Mouse (Mus musculus): ENCODE results near the gene Fads3. TPM values are rescaled to one million over a fixed set of nuclear protein-coding genes. Genes with fewer than 3 reads are reported as not detected.

The Fads3 gene
- total and polyA plus RNA-seq, 2 experiments from 2014 or later: 23.3 to 106 TPM

DNA sequence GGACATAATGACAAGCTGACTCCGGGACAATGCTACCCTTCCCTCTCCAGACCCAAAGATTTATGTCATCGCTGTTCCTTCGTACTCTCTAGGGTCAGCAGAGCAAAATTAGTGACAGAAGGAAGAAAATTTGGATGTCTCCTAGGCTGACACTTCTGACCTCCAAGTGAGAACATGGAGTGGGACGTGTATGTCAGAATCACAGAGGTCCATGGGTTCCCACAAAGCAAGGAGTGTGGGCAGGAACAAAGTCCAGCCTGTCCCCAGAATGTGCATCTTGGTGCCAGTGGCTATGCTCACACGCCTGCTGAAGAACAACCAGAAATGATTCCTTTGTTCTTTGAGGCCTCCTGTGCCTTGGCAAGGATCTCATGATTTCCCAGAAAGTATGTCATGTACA lies 31.8 kb downstream of the Fads3 start:
- Histone ChIP-seq H3K9me3 (replicated peaks; ENCODE audit: control insufficient read depth, low read length) (no peaks in the 10 kb centered on the region), H3K9ac (replicated peaks; ENCODE audit: low read depth, low read length) (no peak overlapping the region), H3K4me2 (ENCODE audit: low read depth, low read length) (no peak overlapping the region), H3K4me3 (ENCODE audit: low read depth, low read length) (no peak overlapping the region), H3K4me1 (ENCODE audit: control insufficient read depth, insufficient read depth) (no peaks in the 10 kb centered on the region), H3K27ac (ENCODE audit: low read depth) (no peak overlapping the region), H3K36me3 (replicated peaks; ENCODE audit: control insufficient read depth, insufficient read depth, low read length) (peaks cover 56% of the 10 kb centered on the region), H3K27me3 (ENCODE audit: control insufficient read depth, insufficient read depth, low read length) (no peaks in the 10 kb centered on the region)
- TF ChIP-seq EP300 (IDR thresholded peaks at IDR 0.05; ENCODE audit: low read depth): no peak
- no peak for TF ChIP-seq CTCF (IDR thresholded peaks at IDR 0.05; ENCODE audit: low read depth)
- no peak for DNase-seq (ENCODE audit: low spot score)
- 84% methylated on average over 5 of the region's 5 CpGs for WGBS
- ATAC-seq (ENCODE audit: insufficient read depth, low read depth): no peak

DNA sequence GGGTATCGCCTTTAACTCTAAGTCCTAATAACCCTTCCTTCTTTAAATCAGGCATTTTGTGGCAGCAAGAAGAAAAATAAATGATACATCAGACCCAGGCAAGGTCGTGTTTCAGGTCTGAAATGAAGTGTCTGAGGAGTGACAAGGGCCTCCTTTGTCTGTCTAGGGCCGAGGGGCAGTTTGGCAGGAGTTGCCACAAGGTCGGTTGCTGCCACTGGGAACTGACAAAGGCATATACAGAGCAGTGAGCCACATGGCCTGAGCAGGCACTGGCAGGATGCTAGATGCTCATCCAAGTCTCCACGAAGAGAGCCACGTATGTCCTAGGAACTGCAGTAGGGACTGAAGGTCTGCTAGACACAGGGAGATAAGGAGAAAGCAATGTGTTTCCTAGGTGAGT lies 37.0 kb downstream of the Fads3 start:
- H3K4me1 ChIP-seq (ENCODE audit: control insufficient read depth, insufficient read depth): no peaks in the 10 kb centered on the region
- 76% methylated on average over 6 of the region's 6 CpGs for WGBS

DNA sequence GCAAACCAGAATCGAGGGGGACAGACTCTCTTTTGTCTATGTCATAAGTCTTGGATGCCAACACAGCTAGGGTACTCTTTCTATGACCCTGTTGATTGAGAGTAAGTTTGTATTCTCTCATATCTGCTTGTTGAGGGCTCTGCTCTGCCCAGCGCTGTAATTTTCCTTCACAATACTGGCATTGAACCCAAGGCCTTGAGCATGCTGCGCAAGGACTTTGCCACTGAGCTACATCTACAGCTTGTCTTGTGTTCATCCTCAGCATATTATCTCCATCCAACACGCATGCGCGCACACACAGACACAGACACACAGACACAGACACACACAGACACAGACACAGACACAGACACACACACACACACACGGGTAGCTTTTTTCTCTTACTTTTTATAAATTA lies 39.0 kb downstream of the Fads3 start:
- WGBS: 90% methylated on average over 7 of the region's 7 CpGs
- Histone ChIP-seq H3K4me2 (ENCODE audit: low read depth, low read length) (no peak overlapping the region), H3K9ac (replicated peaks; ENCODE audit: low read depth, low read length) (no peak overlapping the region), H3K4me3 (ENCODE audit: low read depth, low read length) (no peak overlapping the region), H3K27ac (ENCODE audit: low read depth) (no peak overlapping the region), H3K4me1 (ENCODE audit: control insufficient read depth, insufficient read depth) (no peaks in the 10 kb centered on the region), H3K36me3 (replicated peaks; ENCODE audit: control insufficient read depth, insufficient read depth, low read length) (peaks cover 54% of the 10 kb centered on the region), H3K27me3 (ENCODE audit: control insufficient read depth, insufficient read depth, low read length) (no peaks in the 10 kb centered on the region), H3K9me3 (replicated peaks; ENCODE audit: control insufficient read depth, low read length) (no peaks in the 10 kb centered on the region)
- no peak for ATAC-seq (ENCODE audit: insufficient read depth, low read depth)
- DNase-seq (ENCODE audit: low spot score): no peak
- TF ChIP-seq CTCF (IDR thresholded peaks at IDR 0.05; ENCODE audit: low read depth) (no peak), EP300 (IDR thresholded peaks at IDR 0.05; ENCODE audit: low read depth) (no peak)

More for the DNA sequence above, 37.0 kb downstream of the Fads3 start:
- DNase-seq (ENCODE audit: low spot score): no peak
- no peak for ATAC-seq (ENCODE audit: insufficient read depth, low read depth)
- Histone ChIP-seq H3K27ac (ENCODE audit: low read depth) (no peak overlapping the region), H3K4me3 (ENCODE audit: low read depth, low read length) (no peak overlapping the region), H3K9me3 (replicated peaks; ENCODE audit: control insufficient read depth, low read length) (no peaks in the 10 kb centered on the region), H3K9ac (replicated peaks; ENCODE audit: low read depth, low read length) (no peak overlapping the region), H3K36me3 (replicated peaks; ENCODE audit: control insufficient read depth, insufficient read depth, low read length) (peaks cover 61% of the 10 kb centered on the region), H3K4me2 (ENCODE audit: low read depth, low read length) (no peak overlapping the region), H3K27me3 (ENCODE audit: control insufficient read depth, insufficient read depth, low read length) (no peaks in the 10 kb centered on the region)
- TF ChIP-seq CTCF (IDR thresholded peaks at IDR 0.05; ENCODE audit: low read depth) (no peak), EP300 (IDR thresholded peaks at IDR 0.05; ENCODE audit: low read depth) (no peak)

DNA sequence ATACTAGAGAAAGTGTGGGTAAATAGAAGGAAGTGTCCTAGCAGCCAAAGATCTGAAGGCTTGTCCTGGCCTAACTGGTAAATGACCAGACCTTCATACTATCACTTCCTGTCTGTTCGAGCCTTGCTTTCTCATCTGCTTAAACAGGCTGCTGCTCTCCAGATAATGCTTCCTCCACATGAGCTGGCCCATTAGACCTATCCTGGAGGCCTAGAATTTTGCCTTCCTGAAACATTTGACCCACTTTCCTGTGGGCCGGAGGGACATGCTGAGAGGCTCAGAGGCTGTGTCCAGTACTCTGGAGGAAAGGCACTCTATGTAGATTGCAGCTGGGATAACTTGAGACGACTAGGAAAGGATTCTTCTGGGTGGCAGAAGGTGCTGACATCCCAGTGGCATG lies 40.7 kb downstream of the Fads3 start:
- no peak for TF ChIP-seq CTCF (IDR thresholded peaks at IDR 0.05; ENCODE audit: low read depth)
- no peak for TF ChIP-seq EP300 (IDR thresholded peaks at IDR 0.05; ENCODE audit: low read depth)
- Histone ChIP-seq H3K27ac (ENCODE audit: low read depth) (peak overlapping the region; percentile 46), H3K4me1 (ENCODE audit: control insufficient read depth, insufficient read depth) (no peaks in the 10 kb centered on the region), H3K27me3 (ENCODE audit: control insufficient read depth, insufficient read depth, low read length) (no peaks in the 10 kb centered on the region), H3K4me3 (ENCODE audit: low read depth, low read length) (no peak overlapping the region), H3K4me2 (ENCODE audit: low read depth, low read length) (no peak overlapping the region), H3K36me3 (replicated peaks; ENCODE audit: control insufficient read depth, insufficient read depth, low read length) (peaks cover 49% of the 10 kb centered on the region), H3K9ac (replicated peaks; ENCODE audit: low read depth, low read length) (no peak overlapping the region), H3K9me3 (replicated peaks; ENCODE audit: control insufficient read depth, low read length) (no peaks in the 10 kb centered on the region)
- DNase-seq (ENCODE audit: low spot score) (peak; percentile 62), ATAC-seq (ENCODE audit: insufficient read depth, low read depth) (peak; percentile 41; the same call in 1 of the 2 replicates)
- WGBS: 57% methylated on average over 3 of the region's 3 CpGs

DNA sequence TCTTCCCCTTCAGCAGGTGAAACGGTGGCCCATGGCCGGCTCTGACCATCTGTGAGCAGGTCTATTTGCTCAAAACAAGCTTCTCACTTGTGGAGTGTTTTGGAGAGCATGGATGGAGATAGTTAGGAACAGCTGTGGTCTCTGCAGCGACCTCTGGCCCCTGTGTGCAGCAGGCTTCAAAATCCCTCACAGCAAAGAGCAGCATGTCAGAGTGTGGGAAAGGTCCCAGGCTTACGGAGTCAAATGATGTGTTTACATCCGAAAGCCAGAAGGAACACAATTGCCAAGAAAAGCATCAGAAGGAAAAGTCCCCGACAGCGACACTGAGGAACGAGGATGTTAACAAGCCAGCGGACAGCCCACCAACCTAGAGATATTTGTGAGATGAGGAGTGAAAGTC lies 44.1 kb downstream of the Fads3 start:
- peaks cover 55% of the 10 kb centered on the region for H3K36me3 ChIP-seq (replicated peaks; ENCODE audit: control insufficient read depth, insufficient read depth, low read length)
- no peak overlapping the region for H3K4me2 ChIP-seq (ENCODE audit: low read depth, low read length)
- no peak for DNase-seq (ENCODE audit: low spot score)
- no peak overlapping the region for H3K9ac ChIP-seq (replicated peaks; ENCODE audit: low read depth, low read length)
- no peak for TF ChIP-seq CTCF (IDR thresholded peaks at IDR 0.05; ENCODE audit: low read depth)
- TF ChIP-seq EP300 (IDR thresholded peaks at IDR 0.05; ENCODE audit: low read depth): no peak
- no peaks in the 10 kb centered on the region for H3K9me3 ChIP-seq (replicated peaks; ENCODE audit: control insufficient read depth, low read length)
- H3K4me1 ChIP-seq (ENCODE audit: control insufficient read depth, insufficient read depth): no peaks in the 10 kb centered on the region
- ATAC-seq (ENCODE audit: insufficient read depth, low read depth): no peak
- WGBS: 77% methylated on average over 9 of the region's 9 CpGs
- no peak overlapping the region for H3K4me3 ChIP-seq (ENCODE audit: low read depth, low read length)
- H3K27ac ChIP-seq (ENCODE audit: low read depth): no peak overlapping the region
- no peaks in the 10 kb centered on the region for H3K27me3 ChIP-seq (ENCODE audit: control insufficient read depth, insufficient read depth, low read length)

DNA sequence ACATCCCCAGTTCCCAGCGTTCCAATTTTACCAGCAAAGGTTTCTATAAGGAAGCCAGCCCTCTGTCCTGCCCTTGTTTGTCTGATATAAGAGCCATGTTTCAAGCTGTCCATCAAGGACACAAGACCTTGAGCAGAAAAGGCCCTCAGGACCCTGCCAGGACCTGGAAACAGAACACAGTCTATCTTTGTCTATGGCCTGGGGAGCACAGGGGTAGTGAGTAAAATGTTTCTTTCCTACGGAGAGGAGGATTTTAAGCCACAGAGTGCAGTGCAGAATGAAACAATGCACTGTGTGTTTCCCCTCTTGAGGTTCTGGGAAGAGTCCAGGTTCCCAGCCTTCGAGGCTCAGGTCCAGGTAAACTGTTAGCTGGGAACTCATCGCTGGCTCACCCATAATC lies 45.6 kb downstream of the Fads3 start:
- peaks cover 56% of the 10 kb centered on the region for H3K36me3 ChIP-seq (replicated peaks; ENCODE audit: control insufficient read depth, insufficient read depth, low read length)
- TF ChIP-seq CTCF (IDR thresholded peaks at IDR 0.05; ENCODE audit: low read depth): no peak
- TF ChIP-seq EP300 (IDR thresholded peaks at IDR 0.05; ENCODE audit: low read depth): no peak

More for the DNA sequence above, 45.6 kb downstream of the Fads3 start:
- no peak overlapping the region for H3K4me3 ChIP-seq (ENCODE audit: low read depth, low read length)
- DNase-seq (ENCODE audit: low spot score) (no peak), ATAC-seq (ENCODE audit: insufficient read depth, low read depth) (no peak)
- H3K4me1 ChIP-seq (ENCODE audit: control insufficient read depth, insufficient read depth): no peaks in the 10 kb centered on the region
- H3K9ac ChIP-seq (replicated peaks; ENCODE audit: low read depth, low read length): no peak overlapping the region
- WGBS: 82% methylated on average over 4 of the region's 4 CpGs
- no peaks in the 10 kb centered on the region for H3K9me3 ChIP-seq (replicated peaks; ENCODE audit: control insufficient read depth, low read length)
- no peak overlapping the region for H3K27ac ChIP-seq (ENCODE audit: low read depth)
- no peaks in the 10 kb centered on the region for H3K27me3 ChIP-seq (ENCODE audit: control insufficient read depth, insufficient read depth, low read length)
- no peak overlapping the region for H3K4me2 ChIP-seq (ENCODE audit: low read depth, low read length)

All from heart, postnatal 0 days (tissue).